Mouse (Mus musculus) gastrocnemius, postnatal 4 days (tissue): ENCODE data around the gene Tgm6. TPM values are rescaled to one million over a fixed set of nuclear protein-coding genes. Genes with fewer than 3 reads are reported as not detected.
A peak's percentile ranks its signal among the peaks of the same experiment; 100 is the strongest.

Source experiments
- DNase-seq, 2 experiments: peaks; one replicate each; pipeline ENCODE4 v3.0.0; 2021 to 2022; ENCODE audit warnings: low spot score in 2 of 2, mixed read lengths in 2 of 2
- long read RNA-seq, 2 experiments: library from polyadenylated mRNA; stranded (forward); transcript quantifications; one replicate each; pipeline ENCODE4 v2.0.0; 2021
- total RNA-seq, 2 experiments: library from RNA; stranded (reverse); gene quantifications; 2 replicates each; pipeline ENCODE4 v1.2.3; 2021

Tgm6 gene
- total RNA-seq: not detected
- long read RNA-seq, experiment 1: 0 reads
- long read RNA-seq, experiment 2: 0 reads

DNA sequence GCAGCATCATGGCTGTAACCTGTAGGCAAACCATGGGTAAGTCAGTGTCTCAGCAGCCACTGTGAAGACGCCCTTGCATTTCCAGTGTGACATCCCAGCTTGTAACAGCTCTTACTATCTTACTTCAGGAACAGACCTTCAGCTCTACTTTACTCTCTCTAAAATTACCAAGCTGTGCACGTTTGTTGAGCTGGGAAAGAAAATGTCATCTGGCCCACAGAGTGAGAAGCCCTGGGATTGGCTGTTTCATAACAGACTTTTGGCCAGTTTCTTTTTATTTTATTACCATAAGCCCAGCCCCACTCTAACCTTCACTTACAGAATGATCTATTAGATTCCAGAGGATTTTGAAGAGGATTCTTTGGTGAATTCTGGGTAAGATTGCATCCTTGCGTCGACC, at the start of gene Tgm6:
Tgm6 (plus strand) TSS at position 301 of the 400 bp plus-strand sequence.
- DNase-seq: no peak

DNA sequence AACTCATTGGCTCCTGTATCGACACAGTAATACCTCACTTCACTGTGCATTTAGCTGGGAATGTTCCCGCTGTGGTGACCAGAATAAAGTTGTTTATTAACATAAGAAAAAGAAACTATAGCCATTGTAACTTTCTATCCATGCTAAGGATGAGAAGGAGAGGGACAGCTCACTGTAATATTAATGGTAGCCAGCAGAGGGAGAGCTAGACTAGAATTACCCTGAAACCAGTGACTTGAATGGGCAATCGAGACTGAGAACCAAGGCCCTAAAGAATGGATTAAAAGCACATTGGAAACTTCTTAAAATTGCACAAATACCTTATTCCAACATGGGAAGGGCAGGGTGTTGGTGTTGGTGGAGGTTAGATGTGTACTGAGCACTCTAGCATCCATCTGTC, 44.0 kb upstream of the Tgm6 start:
- no peak for DNase-seq

DNA sequence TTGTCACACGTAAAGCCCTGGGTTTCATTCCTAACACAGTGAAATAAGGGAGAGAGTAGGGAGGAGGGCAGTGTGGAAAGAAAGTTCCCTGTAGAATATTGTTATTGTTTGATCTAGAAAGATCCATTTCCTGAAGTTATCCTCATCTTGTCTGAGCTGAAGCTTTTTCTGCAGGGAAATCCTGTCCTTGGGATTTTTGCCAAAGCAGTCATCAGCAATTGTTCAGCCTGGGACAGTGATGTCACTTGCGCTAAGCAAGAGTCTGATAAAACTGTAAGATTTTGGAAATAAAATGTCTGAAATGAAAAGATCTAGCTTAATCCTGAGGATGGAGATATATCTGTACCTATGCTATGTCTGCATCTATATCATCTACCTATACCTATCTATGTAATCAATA, 41.8 kb upstream of the Tgm6 start:
- DNase-seq: no peak

DNA sequence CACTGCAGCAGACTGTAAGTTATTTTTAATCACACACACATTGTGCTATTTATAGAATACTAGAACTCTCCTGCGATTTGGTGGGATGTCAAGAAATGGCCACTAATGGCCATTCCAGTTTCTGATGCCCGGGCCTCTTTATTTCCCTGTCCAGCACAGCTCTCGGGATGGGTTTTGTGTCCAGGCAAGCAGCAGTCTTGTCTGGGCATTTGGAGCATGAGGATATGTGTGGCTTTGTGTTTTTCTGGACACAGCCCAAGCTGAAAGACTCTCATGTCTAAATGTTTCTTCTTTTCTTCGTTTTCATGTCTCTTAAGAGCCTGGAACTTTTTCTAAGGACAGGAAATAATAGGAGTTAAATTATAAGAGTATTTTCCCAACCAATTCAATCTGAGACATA, 588 bp downstream of the Tgm6 start:
- DNase-seq: no peak

DNA sequence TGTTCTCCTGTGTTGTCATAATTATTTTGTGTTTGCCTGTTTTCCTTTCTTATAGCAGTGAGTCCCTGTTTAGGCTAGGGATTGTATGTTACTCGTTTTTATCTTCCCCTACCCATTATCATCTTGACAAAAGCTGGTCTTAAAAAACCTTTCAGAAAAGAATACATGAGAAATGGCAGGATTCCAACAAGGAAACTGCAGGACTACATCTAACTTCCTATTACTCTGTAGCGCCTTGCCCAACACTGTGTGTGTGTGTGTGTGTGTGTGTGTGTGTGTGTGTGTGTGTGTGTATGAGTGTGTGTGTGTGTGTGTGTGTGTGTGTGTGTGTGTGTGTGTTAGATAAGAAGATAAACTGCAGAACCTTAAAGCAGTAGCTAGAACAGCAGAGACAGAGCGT, 1.2 kb downstream of the Tgm6 start:
- DNase-seq: no peak

DNA sequence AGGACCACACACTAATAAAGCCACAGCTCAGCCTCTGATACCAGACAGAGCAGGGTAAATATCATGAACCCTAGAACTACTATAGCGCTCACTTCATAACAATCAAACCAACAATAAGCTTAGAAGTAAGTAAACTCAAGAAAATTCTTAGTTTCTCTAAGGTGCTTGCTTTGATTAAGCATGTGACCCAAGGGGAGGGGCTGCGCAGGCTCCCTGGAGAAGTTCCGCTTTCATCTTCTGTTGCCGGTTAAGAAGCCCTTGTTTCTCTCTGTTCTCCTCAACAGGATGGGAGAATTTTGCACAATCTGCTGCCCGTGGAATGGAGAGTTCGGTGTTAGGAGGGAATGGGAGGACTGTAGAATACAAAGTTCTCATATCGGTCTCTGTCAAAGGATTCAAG, 6.4 kb downstream of the Tgm6 start:
- DNase-seq: no peak

DNA sequence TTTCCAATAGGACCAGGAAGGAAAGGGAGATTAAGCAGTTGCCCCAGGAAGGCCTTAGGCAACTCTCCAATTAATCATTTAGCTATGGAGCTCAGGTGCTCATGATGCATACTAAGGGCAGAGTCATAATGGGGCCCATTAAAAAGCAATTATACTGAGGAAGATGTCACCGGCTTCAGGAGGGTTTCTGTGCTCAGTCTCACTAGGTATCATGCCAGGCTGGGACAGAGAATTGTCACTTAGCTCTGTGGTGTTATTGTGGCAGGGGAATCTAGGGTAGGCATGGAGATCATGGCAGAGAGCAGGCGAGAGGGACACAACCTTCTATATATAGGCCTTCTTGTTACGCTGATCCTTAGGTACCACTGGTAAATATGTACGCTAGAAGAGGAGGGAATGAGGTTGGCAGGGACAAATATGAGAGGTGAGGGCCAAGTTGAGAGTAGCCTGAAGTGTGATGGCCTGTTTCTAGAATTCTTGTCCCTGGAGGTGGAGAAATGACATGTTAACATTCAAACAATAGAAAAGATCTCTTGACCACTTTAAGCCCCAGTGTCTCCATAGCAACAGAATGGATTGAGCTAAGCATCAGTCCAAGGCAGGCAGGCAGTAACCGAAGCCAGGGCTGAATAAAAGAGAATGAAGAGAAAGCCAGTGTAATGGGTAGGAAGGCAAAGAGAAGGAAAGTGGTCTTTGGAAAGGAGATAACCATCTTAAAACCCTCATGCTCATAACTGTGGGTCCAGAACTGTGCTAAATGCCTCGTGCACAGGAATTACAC, 13.3 kb downstream of the Tgm6 start:
- no peak for DNase-seq

DNA sequence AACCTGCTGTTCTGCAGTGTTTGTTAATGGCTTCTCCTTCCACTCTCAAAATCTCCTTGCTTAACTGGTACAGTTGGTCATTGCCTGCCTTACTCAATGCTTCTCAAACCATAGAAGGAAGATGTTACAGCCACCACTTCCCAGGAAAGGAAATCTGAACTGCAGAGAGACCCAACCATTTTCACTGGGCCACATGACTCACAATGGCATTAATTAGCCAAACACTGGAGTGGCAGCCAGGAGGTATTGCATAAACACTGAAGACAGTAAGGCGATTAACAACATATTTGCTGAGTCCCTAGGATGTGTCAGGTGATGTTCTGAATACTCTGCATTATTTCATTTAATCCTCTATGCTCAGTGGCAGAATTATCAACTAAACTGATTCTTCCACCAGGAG, 13.9 kb downstream of the Tgm6 start:
- no peak for DNase-seq

DNA sequence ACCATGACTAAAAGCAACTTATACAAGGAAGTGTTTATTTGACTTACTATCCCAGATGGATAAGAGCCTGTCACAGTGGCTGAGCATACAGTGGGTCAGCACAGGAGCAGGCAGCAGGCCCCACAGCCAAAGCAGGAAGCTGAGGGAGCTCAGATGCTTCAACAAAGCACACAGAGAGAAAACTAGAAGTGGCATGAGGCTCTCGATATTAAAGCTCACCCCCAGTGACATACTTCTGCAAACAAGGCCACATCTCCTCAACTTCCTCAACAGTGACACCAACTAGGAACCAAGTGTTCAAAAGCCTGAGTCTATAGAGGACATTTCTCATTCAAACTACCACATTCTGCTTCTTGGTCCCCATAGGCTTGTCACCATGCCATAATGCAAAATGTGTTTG, 17.5 kb downstream of the Tgm6 start:
- DNase-seq: no peak

DNA sequence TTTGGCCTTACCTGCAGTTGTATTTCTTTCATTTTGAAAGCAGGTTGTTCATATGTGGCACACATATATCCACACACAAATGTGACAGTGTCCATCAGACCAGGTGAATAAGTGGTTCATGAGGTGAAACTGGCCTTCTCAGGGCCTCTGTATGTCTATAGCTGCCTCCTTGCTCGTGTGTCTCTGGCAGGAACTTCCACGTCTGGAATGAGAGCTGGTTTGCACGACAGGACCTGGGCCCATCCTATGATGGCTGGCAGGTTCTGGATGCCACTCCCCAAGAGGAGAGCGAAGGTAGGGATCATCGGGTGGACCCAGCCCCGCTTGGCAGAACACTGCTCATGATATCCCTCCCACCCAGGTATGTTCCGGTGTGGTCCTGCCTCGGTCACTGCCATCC, 30.8 kb downstream of the Tgm6 start:
- DNase-seq: no peak

DNA sequence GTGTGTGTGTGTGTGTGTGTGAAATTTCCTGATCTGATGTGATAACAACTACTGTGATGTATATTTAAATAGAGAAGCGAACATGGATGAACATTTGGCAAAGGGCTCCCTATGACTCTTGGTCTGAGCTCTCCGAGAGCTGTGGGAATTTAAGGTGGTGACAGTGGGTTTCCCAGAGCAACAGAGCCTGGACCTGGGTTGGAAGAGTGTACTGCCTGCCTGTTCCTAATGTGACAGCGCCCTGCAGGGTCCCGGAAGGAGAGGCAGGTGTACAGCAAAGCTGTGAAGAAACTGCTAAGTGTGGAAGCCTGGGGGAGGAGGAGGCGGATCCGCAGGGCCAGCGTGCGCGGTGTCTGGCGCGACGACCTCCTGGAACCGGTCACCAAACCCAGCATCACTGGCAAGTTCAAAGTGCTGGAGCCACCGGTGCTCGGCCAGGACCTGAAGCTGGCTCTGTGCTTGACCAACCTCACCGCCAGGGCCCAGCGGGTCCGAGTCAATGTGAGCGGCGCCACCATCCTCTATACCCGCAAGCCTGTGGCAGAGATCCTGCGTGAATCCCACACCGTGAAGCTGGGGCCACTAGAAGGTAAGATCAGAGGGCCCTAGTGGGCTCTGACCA, 32.6 kb downstream of the Tgm6 start:
- DNase-seq: no peak

DNA sequence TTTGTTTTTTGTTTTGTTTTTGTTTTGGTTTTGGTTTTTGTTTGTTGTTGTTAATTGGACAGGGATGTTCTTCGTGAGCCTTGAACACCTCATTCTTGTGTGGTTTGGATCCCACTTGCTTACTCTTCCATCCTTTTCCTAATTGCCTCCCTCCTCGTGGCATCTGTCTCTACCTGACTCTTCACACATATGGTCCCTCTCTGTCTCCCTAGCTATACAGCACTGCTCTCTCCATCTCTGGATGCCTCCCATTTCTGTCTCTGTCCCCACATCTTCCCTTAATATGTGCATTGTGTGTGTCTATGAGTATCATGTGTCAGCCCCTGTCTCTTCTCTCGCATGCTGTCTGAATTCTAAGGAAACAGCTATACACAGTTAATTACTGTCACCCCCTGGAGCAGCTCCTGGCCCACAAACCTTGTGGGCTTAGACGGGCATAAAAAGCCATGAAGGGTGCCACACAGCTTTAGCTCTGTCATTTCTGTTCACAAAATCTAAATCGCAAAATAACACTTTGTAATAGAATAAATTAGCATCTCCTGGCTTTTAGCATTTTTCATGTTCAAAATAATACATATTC, 34.0 kb downstream of the Tgm6 start:
- no peak for DNase-seq

DNA sequence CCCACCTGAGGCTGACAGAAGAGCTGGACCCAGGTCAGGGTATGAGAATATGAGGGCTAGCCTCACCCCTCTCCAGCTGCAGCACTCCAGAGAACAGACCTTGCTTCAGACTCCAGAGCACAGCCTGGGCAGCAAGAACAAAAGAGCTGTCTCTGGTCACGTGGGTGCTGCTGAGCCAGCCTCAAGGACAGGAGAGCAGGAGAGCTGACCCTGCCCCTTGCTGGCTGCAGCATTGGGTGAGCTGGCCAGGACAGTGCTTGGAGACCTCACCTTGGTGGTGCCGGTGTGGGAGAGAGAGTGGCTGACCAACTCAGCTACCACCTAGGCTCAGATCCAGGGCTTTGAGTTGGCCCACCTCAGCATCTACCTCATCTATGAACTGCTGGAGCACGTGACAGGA, 43.0 kb downstream of the Tgm6 start:
- no peak for DNase-seq

DNA sequence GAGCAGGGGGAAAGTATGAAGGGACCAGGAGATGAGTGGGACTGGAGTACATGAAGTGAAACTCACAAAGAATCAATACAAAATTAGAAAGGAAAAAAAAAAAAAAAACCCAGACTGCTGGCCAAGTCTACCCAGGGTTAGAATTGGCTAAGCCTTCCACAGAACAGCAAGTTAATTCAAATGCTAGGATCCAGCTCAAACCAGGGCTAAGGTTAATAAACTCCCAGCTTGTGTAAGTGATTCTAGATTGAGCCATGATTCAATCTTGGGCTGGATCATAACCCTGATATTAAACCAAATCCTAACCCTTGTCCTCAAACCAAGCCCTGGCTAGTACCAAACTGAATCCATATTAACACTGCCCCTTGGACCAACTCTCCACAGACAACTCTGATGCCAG, 43.6 kb downstream of the Tgm6 start:
- no peak for DNase-seq

DNA sequence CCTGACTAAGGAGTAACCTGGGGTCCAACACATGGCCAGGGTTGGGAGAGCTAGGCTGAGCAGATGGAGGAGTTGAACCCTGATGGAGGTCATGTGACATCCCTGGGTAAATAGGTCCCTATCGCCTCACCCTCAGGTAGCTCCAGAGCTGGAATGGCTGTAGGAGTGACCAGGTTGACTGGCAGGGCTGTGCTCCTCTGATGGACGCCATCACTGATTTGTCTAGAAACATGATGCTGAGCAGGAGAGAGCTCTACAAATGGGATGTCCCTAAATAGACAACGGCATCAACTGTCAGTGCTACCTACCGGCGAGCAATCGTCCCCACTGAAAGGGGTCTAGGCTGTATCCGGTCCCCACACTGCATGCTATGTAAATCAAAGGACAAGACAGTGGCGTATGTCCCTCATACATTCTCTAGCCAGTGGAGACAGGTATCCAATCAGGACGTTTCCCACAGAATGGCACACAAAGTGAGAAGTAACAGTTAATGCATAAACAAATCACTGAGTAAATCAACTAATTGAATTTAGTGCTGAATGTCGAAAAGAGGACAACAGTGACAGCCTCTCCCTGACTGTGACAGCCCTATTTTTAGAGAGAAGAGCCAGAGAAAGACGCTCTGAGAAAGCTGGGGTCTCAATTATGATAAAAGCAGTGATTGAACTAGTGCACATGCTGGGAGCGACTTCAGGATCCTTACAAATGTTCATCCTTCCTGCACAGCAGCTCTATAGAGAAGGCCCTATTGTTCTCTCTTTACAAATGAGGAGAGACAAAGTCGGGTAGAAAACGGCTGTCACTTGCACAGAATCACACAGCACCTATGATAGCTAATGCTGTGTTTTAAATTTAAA, 45.2 kb downstream of the Tgm6 start:
- DNase-seq: no peak

DNA sequence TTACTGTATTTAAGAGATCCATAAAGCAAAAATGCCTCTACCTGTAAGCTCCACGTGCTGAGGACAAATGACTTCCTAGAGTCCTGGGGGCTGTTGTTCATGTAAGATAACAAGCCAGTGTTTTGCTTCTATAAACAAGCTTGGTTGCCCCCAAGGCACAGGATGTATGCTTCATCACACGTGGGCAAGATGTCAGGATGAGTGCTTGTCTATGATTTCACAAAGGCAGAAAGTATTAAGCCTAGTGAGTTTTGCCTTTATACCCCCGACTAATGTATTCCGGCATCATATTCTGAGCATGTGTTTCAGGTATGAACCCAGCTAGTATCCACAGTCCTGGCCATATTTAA, 45.8 kb downstream of the Tgm6 start:
- DNase-seq: no peak

DNA sequence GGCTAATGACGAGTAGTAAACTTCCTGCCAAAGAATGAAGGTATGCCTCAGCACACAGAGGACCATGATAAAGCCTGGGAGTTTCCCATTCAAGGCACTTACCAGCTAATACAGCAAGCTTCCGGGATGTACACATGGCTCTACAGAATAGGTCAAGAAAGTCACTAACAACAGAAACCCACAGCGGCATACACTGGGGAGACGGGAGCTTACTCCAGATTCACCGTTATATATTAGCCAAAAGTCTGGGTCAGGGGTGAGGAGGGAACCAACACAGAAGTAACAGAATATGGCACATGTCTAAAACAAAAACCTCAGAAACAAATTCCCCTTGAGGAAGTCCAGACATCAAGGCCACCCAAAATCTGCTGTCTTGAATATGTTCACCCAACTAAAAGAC, 50.5 kb downstream of the Tgm6 start:
- no peak for DNase-seq

DNA sequence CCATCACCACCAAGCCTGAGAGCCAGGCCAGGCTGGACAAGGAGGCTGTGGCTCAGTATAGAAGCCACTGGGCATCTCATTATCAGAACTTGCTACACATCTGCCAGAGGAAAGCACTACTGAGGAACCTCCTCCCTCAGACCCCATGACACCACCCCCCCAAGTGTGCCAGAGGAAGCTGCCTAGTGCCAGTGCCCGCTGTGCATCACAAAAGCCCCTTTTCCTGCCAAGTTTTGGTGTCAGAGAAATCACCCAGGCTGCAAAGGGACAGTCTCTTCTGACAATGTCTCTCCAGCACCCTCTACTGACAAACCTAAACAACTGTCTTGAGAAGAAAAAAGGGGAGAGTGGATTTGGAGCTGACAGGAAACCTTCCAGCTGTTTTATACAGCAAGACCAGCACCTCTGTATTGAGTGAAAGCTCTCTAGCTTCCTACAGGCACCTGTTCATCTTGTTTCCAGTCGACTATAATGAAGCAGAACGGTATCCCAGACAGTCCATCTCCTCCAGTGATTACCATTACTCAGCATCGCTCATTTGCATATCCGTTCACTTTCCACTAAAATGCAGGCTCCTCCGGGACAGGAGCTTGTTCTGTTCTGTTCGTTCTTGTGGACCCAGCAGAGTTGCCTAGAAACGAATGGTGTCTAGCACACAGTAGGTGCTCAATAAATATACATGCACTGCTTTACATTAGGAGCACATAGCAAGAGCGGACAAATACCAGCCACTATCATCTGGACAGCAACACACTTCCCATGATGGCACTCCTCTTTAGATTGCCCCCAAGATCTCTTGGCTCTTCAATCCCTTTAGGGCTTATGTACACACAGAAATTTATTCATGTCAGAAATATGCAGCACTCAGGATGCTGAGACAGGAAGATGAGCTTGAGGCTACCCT, 54.3 kb downstream of the Tgm6 start:
- DNase-seq: no peak

DNA sequence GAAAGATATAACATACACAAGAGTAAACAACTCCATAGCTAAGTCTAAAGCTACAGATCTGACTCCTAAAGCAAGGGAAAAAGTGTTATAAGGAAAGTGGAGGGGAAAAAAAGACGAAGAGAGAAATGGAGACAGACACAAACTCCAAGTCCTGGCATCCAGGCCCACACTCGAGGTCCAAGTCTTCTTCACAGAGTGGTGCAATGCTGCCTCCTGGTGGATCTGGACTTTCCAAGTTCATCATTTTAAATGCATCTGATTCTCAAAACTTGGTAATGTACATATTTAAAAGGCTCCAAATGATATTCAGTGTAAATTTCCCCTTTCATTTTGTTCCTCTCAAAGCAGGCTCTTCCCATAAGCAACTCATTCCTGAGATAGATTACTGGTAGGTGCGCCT, 55.6 kb downstream of the Tgm6 start:
- DNase-seq: peak in 1 of 2 experiments; percentile 64

DNA sequence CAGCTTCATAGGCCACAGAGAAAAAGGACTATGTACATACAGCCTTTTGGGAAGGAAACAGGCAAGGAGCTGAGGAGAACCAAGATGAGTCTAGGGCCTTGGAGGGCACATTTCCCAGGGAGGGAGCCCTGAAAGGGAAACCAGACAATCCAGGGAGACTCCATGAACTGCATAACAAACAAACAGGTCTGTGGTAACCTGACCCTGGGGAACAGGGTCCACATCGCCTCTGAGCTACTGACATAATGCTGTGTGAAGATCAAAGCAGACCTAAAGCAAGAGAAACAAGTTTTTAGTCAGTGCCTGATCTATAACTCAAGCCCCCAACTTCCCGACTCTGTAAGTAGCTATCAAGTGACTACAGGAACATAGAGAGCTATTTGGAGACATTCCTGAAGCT, 59.5 kb downstream of the Tgm6 start:
- DNase-seq: no peak

DNA sequence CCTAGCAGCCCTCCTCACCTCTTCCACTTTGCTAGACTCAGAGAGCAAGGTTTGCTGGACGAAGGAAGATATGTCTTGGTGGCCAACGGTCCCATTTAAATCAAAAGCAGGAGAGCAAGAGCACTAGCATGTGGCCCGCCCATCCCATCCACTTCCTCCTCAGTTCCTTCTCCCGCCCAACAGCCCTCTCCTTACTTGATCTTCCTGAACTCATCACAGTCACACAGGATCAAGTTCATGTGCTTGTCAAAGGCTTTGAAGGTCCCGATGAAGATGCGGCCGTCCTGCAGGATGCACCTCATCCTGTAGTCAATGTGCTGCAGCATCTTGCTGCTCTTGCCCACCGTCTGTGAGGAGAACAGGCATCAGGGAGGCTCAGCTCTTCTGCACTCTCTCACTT, 64.6 kb downstream of the Tgm6 start:
- no peak for DNase-seq
